Mouse (Mus musculus) bone marrow macrophage, adult 2 months (primary cell): ENCODE data around the gene Dlgap1.

Experiments
- CTCF ChIP-seq: IDR thresholded peaks from 2 replicates; pipeline ENCODE4 v1.5.1; 2012; ENCODE audit warnings: low read depth, mild to moderate bottlenecking, low read length, moderate library complexity
- POLR2A ChIP-seq: IDR thresholded peaks from 2 replicates; pipeline ENCODE4 v1.6.1; 2012; ENCODE audit warnings: mild to moderate bottlenecking, low read depth, low read length, borderline replicate concordance

- TF ChIP-seq CTCF: no peak
- TF ChIP-seq POLR2A: no peak
Measured at GRCm38 (mm10) chr17:70809776-70810175, 840.9 kb downstream of the Dlgap1 start.
